Mouse (Mus musculus): Measurements from ENCODE around the gene Olfr690.

DNA sequence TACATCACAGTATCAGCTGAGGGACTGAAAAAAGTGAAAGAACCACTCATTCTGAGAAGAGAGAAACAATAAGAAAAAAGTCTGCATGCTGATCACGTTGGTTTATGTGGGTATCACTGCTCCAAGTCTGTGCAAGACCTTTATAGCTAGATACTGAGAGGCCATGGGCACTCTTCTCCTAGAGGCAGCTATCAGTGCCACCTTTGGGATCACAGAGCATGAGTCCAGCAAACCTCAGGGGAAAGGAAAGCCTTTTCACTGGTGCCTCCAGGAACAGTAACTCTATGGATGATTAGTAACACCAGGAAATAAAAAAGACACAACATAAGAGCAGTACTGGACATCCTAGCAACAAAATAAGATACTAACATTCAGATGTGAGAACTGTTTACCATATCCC is 8.3 kb upstream of the Olfr690 start, which contains the start of gene Olfr691:
- TF ChIP-seq POLR2A (IDR thresholded peaks at IDR 0.05; ENCODE audit: borderline replicate concordance, insufficient read depth, low read length) = no peak
- TF ChIP-seq CTCF (IDR thresholded peaks at IDR 0.05; ENCODE audit: borderline replicate concordance, insufficient read depth, low read depth, low read length) = no peak

All from cerebellum, adult 2 months (tissue).